Mouse (Mus musculus) ES-E14 (cell line): Measurements from ENCODE around the gene Prmt1. TPM values are rescaled to one million over a fixed set of nuclear protein-coding genes. Genes with fewer than 3 reads are reported as not detected.

Experiments used
- DNase-seq: peaks from one replicate; pipeline ENCODE4 v3.0.0-alpha.2; 2013; ENCODE audit warnings: low read depth, low spot score
- H3K27ac ChIP-seq: 2 replicates; pipeline ENCODE4 v1.5.1; 2012; ENCODE audit warnings: low read depth, mild to moderate bottlenecking, low read length, moderate library complexity, mixed read lengths; ENCODE audit not compliant: poor library complexity, insufficient read depth, severe bottlenecking
- H3K36me3 ChIP-seq: 2 replicates; pipeline ENCODE4 v1.6.1; 2012; ENCODE audit warnings: mild to moderate bottlenecking, low read length, moderate library complexity, mixed read lengths; ENCODE audit not compliant: control insufficient read depth, poor library complexity, insufficient read depth, severe bottlenecking
- H3K4me1 ChIP-seq, 2 experiments: fragments of 150-350 bp in 1 of 2; sonication (generic) in 1 of 2; 2 replicates each; pipeline ENCODE4 v1.6.1; 2012; ENCODE audit warnings: low read length in 2 of 2, mild to moderate bottlenecking in 1 of 2, mixed read lengths in 1 of 2; ENCODE audit not compliant: control insufficient read depth in 2 of 2, insufficient read depth in 2 of 2, poor library complexity in 1 of 2
- H3K4me3 ChIP-seq, 2 experiments: fragments of 150-350 bp in 1 of 2; sonication (generic) in 1 of 2; 2 replicates each; pipeline ENCODE4 v1.5.1; 2012; ENCODE audit warnings: low read length in 2 of 2, low read depth in 1 of 2, mild to moderate bottlenecking in 1 of 2, mixed read lengths in 1 of 2; ENCODE audit not compliant: insufficient read depth in 1 of 2, poor library complexity in 1 of 2, severe bottlenecking in 1 of 2
- H3K9ac ChIP-seq: 2 replicates; pipeline ENCODE4 v1.6.1; 2012; ENCODE audit warnings: low read depth, mild to moderate bottlenecking, low read length, mixed read lengths; ENCODE audit not compliant: poor library complexity, insufficient read depth, severe bottlenecking
- H3K9me3 ChIP-seq: fragments of 150-350 bp; sonication (generic); 2 replicates; pipeline ENCODE4 v1.6.1; 2012; ENCODE audit warnings: low read depth, mild to moderate bottlenecking, low read length; ENCODE audit not compliant: control insufficient read depth, insufficient read depth
- CHD2 ChIP-seq: IDR thresholded peaks from 2 replicates; pipeline ENCODE4 v1.6.1; 2014; ENCODE audit warnings: mild to moderate bottlenecking, low read depth, low read length, inconsistent platforms
- HCFC1 ChIP-seq: IDR thresholded peaks from 2 replicates; pipeline ENCODE4 v1.6.1; 2012; ENCODE audit warnings: low read length, inconsistent platforms, borderline replicate concordance; ENCODE audit not compliant: insufficient read depth
- MAFK ChIP-seq: IDR thresholded peaks from 2 replicates; pipeline ENCODE4 v1.6.1; 2014; ENCODE audit warnings: mild to moderate bottlenecking, low read depth, low read length, inconsistent platforms; ENCODE audit not compliant: insufficient read depth
- ZC3H11A ChIP-seq: IDR thresholded peaks from 2 replicates; pipeline ENCODE4 v1.6.1; 2012; ENCODE audit warnings: low read depth, mild to moderate bottlenecking, inconsistent platforms, low read length, borderline replicate concordance
- ZNF384 ChIP-seq: IDR thresholded peaks from 2 replicates; pipeline ENCODE4 v1.6.1; 2012; ENCODE audit warnings: low read depth, low read length, inconsistent platforms
- in situ Hi-C, 2 experiments: fragments of 600-800 bp; cut with MboI; formaldehyde crosslinking; loops; one replicate each; pipeline ENCODE4 v1.15.1; 2025; ENCODE audit warnings: low sequenced_read_pairs in 2 of 2, inconsistent platforms in 1 of 2; ENCODE audit not compliant: unreplicated experiment in 2 of 2
- total RNA-seq: library from RNA; depleted of rRNA; stranded (reverse); fragments of 300-350 nt; gene quantifications from 2 replicates; pipeline ENCODE4 v1.2.3, GENCODE M21; 2012

The Prmt1 gene
- total RNA-seq, 1 experiment = 413 TPM

DNA sequence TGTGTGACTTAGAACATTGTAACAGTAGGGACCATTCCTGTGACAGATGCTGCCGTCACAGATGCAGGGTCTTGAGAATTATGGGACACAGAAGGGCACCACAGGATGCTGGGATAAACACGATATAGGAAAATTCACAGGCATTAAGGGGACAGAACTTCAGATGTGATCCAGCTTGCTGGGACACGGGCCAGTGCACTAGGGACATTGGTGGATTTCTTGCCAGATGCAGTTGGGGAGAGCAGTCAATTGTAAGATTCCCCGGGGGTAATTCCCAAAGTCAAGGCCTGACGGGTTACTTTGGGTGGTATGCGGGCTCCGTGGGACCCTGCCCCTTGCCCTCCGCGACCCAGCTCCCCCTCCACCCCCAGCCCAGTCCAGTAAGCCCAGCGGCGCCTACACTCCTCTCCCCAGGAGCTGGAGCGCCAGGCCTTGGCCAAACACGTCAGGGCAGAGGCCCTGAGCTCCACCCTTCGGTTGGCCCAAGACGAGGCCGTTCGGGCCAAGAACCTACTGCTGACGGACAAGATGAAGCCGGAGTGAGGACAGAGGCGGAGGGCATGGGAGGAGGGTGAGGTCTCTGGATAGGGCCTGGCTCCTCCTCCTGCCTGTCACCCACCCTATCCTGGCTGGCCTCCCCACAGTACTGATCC, 29.1 kb downstream of the Prmt1 start:
- no peaks in the 10 kb centered on the region for H3K9me3 ChIP-seq
- H3K27ac ChIP-seq = no peak overlapping the region
- TF ChIP-seq HCFC1 (no peak), ZNF384 (no peak), ZC3H11A (no peak), MAFK (no peak), CHD2 (no peak)
- no peak overlapping the region for H3K4me3 ChIP-seq
- no peak overlapping the region for H3K9ac ChIP-seq
- in situ Hi-C loops = no loop called here
- peaks cover 32% of the 10 kb centered on the region; the same call in 1 of the 2 replicates for H3K36me3 ChIP-seq
- DNase-seq = no peak
- peaks cover 1 to 7% of the 10 kb centered on the region in 2 experiments; a peak in 2 of 4 replicates for H3K4me1 ChIP-seq

GRCm38 (mm10) chr7:44956266-44956665, 30.1 kb downstream of the Prmt1 start:
- peaks cover 0 to 9% of the 10 kb centered on the region in 2 experiments; a peak in 2 of 4 replicates for H3K4me1 ChIP-seq
- no peak overlapping the region for H3K9ac ChIP-seq
- in situ Hi-C loops = no loop called here
- peaks cover 23% of the 10 kb centered on the region; the same call in 1 of the 2 replicates for H3K36me3 ChIP-seq
- TF ChIP-seq CHD2 = no peak
- no peak for TF ChIP-seq MAFK
- TF ChIP-seq ZNF384 = no peak
- TF ChIP-seq ZC3H11A = no peak
- TF ChIP-seq HCFC1 = no peak
- DNase-seq = no peak
- H3K9me3 ChIP-seq = no peaks in the 10 kb centered on the region
- H3K27ac ChIP-seq = no peak overlapping the region
- H3K4me3 ChIP-seq = no peak overlapping the region

DNA sequence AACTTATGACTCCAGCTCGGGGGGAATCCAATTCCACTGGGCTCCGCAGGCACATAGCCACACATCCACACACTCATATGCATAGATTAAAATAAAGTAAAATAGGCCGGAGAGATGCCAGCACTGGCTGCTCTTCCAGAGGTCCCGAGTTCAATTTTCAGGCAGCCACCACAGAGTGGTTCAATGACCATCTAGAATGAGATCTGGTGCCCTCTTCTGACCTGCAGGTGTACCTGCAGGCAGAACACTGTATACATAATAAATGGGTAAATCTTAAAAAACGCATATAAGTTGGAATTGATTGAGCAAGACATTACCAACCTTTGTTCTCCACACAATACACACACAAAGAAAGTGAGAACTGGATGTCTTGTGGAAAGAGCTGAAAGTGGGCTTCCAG, 30.7 kb downstream of the Prmt1 start:
- no peak for TF ChIP-seq ZC3H11A
- TF ChIP-seq CHD2 = no peak
- TF ChIP-seq HCFC1 = no peak
- TF ChIP-seq MAFK = no peak
- no peak for TF ChIP-seq ZNF384
- DNase-seq = no peak
- Histone ChIP-seq H3K9me3 (no peaks in the 10 kb centered on the region), H3K4me1 (peaks cover 0 to 12% of the 10 kb centered on the region in 2 experiments; a peak in 2 of 4 replicates), H3K27ac (no peak overlapping the region), H3K9ac (no peak overlapping the region), H3K4me3 (no peak overlapping the region), H3K36me3 (peaks cover 16% of the 10 kb centered on the region; the same call in 1 of the 2 replicates)
- in situ Hi-C loops = no loop called here

GRCm38 (mm10) chr7:44954091-44954885, 32.1 kb downstream of the Prmt1 start:
- DNase-seq = no peak
- no peak for TF ChIP-seq ZC3H11A
- no peak for TF ChIP-seq CHD2
- TF ChIP-seq ZNF384 = no peak
- H3K9me3 ChIP-seq = no peaks in the 10 kb centered on the region

More at GRCm38 (mm10) chr7:44954091-44954885, 32.1 kb downstream of the Prmt1 start:
- Histone ChIP-seq H3K36me3 (peaks cover 6% of the 10 kb centered on the region; the same call in 1 of the 2 replicates), H3K4me3 (no peak overlapping the region), H3K9ac (no peak overlapping the region), H3K27ac (no peak overlapping the region), H3K4me1 (peaks cover 0 to 14% of the 10 kb centered on the region in 2 experiments; a peak in 2 of 4 replicates)
- in situ Hi-C loops = no loop called here
